Mouse (Mus musculus) limb, embryonic 14.5 days (tissue): ENCODE measurements around the gene Timp4. TPM values are rescaled to one million over a fixed set of nuclear protein-coding genes. Genes with fewer than 3 reads are reported as not detected.

Source experiments
- ATAC-seq: fragments of 200-750 bp; cut with Nextera tagmentation; 2 replicates; pipeline ENCODE4 v1.8.0; 2017; ENCODE audit warnings: low read depth, moderate number of reproducible peaks, moderate TSS enrichment; ENCODE audit not compliant: low FRiP score
- DNase-seq: peaks from one replicate; pipeline ENCODE4 v3.0.0-alpha.2; 2015; ENCODE audit warnings: low spot score
- H3K27ac ChIP-seq: fragments of 300-500 bp; sonication (generic); replicated peaks from 2 replicates; pipeline ENCODE4 v1.5.1; 2014; ENCODE audit warnings: low read depth, mild to moderate bottlenecking, low read length, moderate library complexity, mixed read lengths
- H3K27me3 ChIP-seq: fragments of 300-500 bp; sonication (generic); 2 replicates; pipeline ENCODE4 v1.6.1; 2014; ENCODE audit warnings: low read length, mixed read lengths; ENCODE audit not compliant: control insufficient read depth, insufficient read depth
- H3K36me3 ChIP-seq: fragments of 300-500 bp; sonication (generic); 2 replicates; pipeline ENCODE4 v1.6.1; 2014; ENCODE audit warnings: mild to moderate bottlenecking, low read length, moderate library complexity, mixed read lengths; ENCODE audit not compliant: control insufficient read depth, insufficient read depth
- H3K4me1 ChIP-seq: fragments of 300-500 bp; sonication (generic); 2 replicates; pipeline ENCODE4 v1.6.1; 2014; ENCODE audit warnings: antibody characterized with exemption, low read length, mixed read lengths; ENCODE audit not compliant: control insufficient read depth, insufficient read depth
- H3K4me2 ChIP-seq: fragments of 300-500 bp; sonication (generic); replicated peaks from 2 replicates; pipeline ENCODE4 v1.6.1; 2014; ENCODE audit warnings: low read depth, mild to moderate bottlenecking, low read length, moderate library complexity; ENCODE audit not compliant: severe bottlenecking
- H3K4me3 ChIP-seq: fragments of 300-500 bp; sonication (generic); replicated peaks from 2 replicates; pipeline ENCODE4 v1.5.1; 2014; ENCODE audit warnings: low read length
- H3K9ac ChIP-seq: fragments of 300-500 bp; sonication (generic); 2 replicates; pipeline ENCODE4 v1.6.1; 2014; ENCODE audit warnings: mild to moderate bottlenecking, low read depth, low read length, moderate library complexity; ENCODE audit not compliant: severe bottlenecking
- H3K9me3 ChIP-seq: fragments of 300-500 bp; sonication (generic); 2 replicates; pipeline ENCODE4 v1.6.1; 2016; ENCODE audit warnings: low read length; ENCODE audit not compliant: control insufficient read depth
- POLR2A ChIP-seq: fragments of 200-500 bp; IDR thresholded peaks from 2 replicates; pipeline ENCODE4 v1.8.0; 2012; ENCODE audit warnings: inconsistent platforms, mild to moderate bottlenecking, moderate library complexity, borderline replicate concordance; ENCODE audit not compliant: insufficient read depth, insufficient read length; ENCODE audit errors: extremely low read depth
- WGBS: fragments of 180-500 bp; shearing (Covaris S2); extraction: QIAGEN DNeasy Blood & Tissue Kit; methylation state at CpG from one replicate; pipeline ENCODE4 v1.1.7; 2014; 5-methylcytosine and 5-hydroxymethylcytosine counted together
- polyA plus RNA-seq, 2 experiments: library from polyadenylated mRNA; depleted of rRNA in 1 of 2; stranded (reverse) in 1 of 2; unstranded in 1 of 2; fragments of >200 nt; fragmentation: Nextera tagmentation in 1 of 2; extraction: Ambion mirVana in 1 of 2; gene quantifications; 2 replicates each; pipeline versions ENCODE4 v1.2.1 to v1.2.3; 2012 to 2014

The Timp4 gene
- 0.49 and 0.54 TPM in 2 replicates for polyA plus RNA-seq (2012; rRNA removed)
- 0.28 and 0.48 TPM in 2 replicates for polyA plus RNA-seq (2014; fragmentation: Nextera tagmentation; extraction: Ambion mirVana)

- Histone ChIP-seq H3K27me3 (no peaks in the 10 kb centered on the region), H3K9me3 (no peaks in the 10 kb centered on the region), H3K4me3 (peak within 1 kb of the TSS; percentile 21), H3K4me1 (peaks cover 7% of the 10 kb centered on the region), H3K4me2 (peak within 1 kb of the TSS; percentile 53), H3K27ac (no peak within 1 kb of the TSS), H3K36me3 (no peaks in the 10 kb centered on the region), H3K9ac (peak within 1 kb of the TSS; percentile 25; the same call in 1 of the 2 replicates)
- no peak for TF ChIP-seq POLR2A
- WGBS: 40% methylated on average over 7 of the region's 10 CpGs
- ATAC-seq (no peak), DNase-seq (no peak)
Observed at GRCm38 (mm10) chr6:115252099-115252873, at the start of gene Timp4. Gene Timp4, minus strand, starts transcription at chr6:115252205.

GRCm38 (mm10) chr6:115293877-115294276, 41.9 kb upstream of the Timp4 start:
- Histone ChIP-seq H3K27ac (no peak overlapping the region), H3K9me3 (no peaks in the 10 kb centered on the region), H3K4me3 (no peak overlapping the region), H3K27me3 (no peaks in the 10 kb centered on the region), H3K4me1 (no peaks in the 10 kb centered on the region), H3K9ac (no peak overlapping the region), H3K36me3 (no peaks in the 10 kb centered on the region), H3K4me2 (no peak overlapping the region)
- DNase-seq (no peak), ATAC-seq (no peak)
- TF ChIP-seq POLR2A: no peak
- WGBS: 78% methylated on average over 2 of the region's 2 CpGs

- DNase-seq (no peak), ATAC-seq (no peak)
- no peak for TF ChIP-seq POLR2A
- no peaks in the 10 kb centered on the region for H3K4me1 ChIP-seq
- no peak overlapping the region for H3K4me2 ChIP-seq
- H3K9me3 ChIP-seq: no peaks in the 10 kb centered on the region
- no peak overlapping the region for H3K9ac ChIP-seq
- H3K27me3 ChIP-seq: no peaks in the 10 kb centered on the region
- H3K4me3 ChIP-seq: no peak overlapping the region
- H3K36me3 ChIP-seq: no peaks in the 10 kb centered on the region
- no peak overlapping the region for H3K27ac ChIP-seq
- 75% methylated on average over 6 of the region's 6 CpGs for WGBS
Observed at GRCm38 (mm10) chr6:115292621-115293020, 40.6 kb upstream of the Timp4 start.

GRCm38 (mm10) chr6:115291823-115292222, 39.8 kb upstream of the Timp4 start:
- TF ChIP-seq POLR2A: no peak
- DNase-seq: no peak
- no peaks in the 10 kb centered on the region for H3K36me3 ChIP-seq
- no peak overlapping the region for H3K9ac ChIP-seq
- H3K4me3 ChIP-seq: no peak overlapping the region
- 92% methylated on average over 6 of the region's 6 CpGs for WGBS
- ATAC-seq: no peak
- no peak overlapping the region for H3K4me2 ChIP-seq
- no peaks in the 10 kb centered on the region for H3K27me3 ChIP-seq
- H3K4me1 ChIP-seq: no peaks in the 10 kb centered on the region
- H3K9me3 ChIP-seq: no peaks in the 10 kb centered on the region
- no peak overlapping the region for H3K27ac ChIP-seq

GRCm38 (mm10) chr6:115291068-115291467, 39.1 kb upstream of the Timp4 start:
- Histone ChIP-seq H3K4me3 (no peak overlapping the region), H3K27ac (no peak overlapping the region), H3K4me1 (no peaks in the 10 kb centered on the region), H3K36me3 (no peaks in the 10 kb centered on the region), H3K4me2 (no peak overlapping the region), H3K9me3 (no peaks in the 10 kb centered on the region), H3K9ac (no peak overlapping the region), H3K27me3 (no peaks in the 10 kb centered on the region)
- WGBS: 83% methylated on average over 2 of the region's 2 CpGs
- no peak for ATAC-seq
- no peak for TF ChIP-seq POLR2A
- no peak for DNase-seq
